Mouse (Mus musculus) CD4-positive helper T cell, adult 2 months (primary cell): ENCODE measurements around the gene Acyp1.
"Not testable (repeated sequence)": the region's sequence is repeated elsewhere in the genome, so short reads cannot be mapped to it uniquely, and the experiment has no call there.

Experiments used
- DNase-seq: peaks from one replicate; pipeline ENCODE4 v3.0.0-alpha.2; 2012; ENCODE audit warnings: low read depth, missing footprints, low spot score

The Acyp1 gene

GRCm38 (mm10) chr12:85284331-85284730 lies 3.9 kb downstream of the Acyp1 start:
- DNase-seq: no peak

DNA sequence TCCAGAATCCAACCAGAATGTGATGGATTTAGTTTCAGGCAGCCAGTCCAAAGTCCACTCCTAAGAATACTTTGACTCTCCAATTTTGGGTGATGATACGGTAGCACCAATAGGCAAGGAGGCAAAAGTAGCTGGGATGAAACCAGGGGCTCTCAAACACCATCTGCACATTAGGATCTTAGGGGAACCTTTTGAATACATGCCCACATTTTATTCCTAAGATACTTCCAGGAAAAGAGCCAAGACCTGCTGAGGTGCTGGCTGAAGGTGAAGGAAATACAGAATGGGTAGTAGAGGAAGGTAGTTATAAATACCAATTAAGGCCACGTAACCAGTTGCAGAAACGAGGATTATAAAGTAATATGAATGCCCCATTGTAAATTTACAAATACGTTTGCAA lies 6.5 kb downstream of the Acyp1 start:
- DNase-seq: not testable (repeated sequence)

GRCm38 (mm10) chr12:85280845-85281651 lies 7.2 kb downstream of the Acyp1 start:
- peak; percentile 17 for DNase-seq

GRCm38 (mm10) chr12:85280105-85280844 lies 8.0 kb downstream of the Acyp1 start:
- DNase-seq: peak; percentile 95

DNA sequence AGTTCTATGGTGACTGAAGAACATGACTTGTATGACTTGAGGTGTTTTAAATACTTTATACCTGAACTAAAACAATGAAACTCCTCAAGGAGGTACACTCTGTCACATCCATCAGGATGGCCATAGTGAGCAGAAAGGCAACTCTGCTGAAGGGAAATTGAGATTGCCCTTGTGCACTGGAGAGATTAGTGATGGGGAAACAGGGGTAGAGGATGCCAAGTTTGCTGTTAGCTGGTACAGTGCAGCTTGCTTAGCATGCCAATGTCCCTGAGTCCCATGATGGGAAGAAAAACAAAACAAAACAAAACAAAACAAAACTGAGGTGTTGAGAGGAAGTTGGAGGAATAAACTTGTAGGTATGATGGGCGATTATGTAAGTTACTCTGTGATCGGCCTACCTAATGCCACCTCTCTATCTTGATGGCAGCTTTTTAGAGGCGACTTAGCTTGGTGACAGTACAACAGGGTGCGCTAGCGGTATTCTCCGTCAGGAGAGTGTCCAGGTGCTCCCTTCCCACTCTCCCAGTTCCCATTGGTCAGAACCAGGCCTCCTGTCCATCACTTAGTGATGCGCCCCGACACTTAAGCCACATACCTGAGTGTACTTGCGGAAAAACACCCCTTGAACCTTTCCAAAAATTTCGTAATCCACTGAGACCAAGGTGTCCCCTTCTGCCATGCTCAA lies 8.7 kb downstream of the Acyp1 start:
- DNase-seq: no peak

- DNase-seq: peak; percentile 39
These were observed 9.3 kb downstream of the Acyp1 start for GRCm38 (mm10) chr12:85278919-85279318.

GRCm38 (mm10) chr12:85276273-85276672 lies 12.0 kb downstream of the Acyp1 start:
- no peak for DNase-seq

DNA sequence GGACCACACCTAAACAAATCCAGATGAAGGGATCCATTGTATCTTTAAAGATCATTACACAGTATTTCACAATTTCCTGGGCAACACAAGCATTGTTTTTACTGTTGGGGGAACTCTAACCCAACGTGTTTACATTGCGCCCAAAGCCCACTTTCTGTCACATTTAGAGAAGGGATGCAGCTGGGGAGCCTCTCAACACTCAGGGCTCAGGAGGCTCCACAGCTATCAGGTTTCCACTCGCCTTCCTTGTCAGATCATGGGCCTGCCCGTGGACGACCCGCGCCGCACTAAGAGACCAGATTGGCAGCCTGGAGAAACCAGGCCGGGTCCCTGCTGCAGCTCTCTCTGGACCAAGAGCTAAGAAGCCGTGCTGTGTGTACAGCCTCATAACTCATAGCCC lies 14.7 kb downstream of the Acyp1 start:
- no peak for DNase-seq

- DNase-seq: no peak
These were observed 16.4 kb downstream of the Acyp1 start for GRCm38 (mm10) chr12:85271843-85272206.

- DNase-seq: no peak
These were observed 17.0 kb downstream of the Acyp1 start for GRCm38 (mm10) chr12:85271132-85271842.

DNA sequence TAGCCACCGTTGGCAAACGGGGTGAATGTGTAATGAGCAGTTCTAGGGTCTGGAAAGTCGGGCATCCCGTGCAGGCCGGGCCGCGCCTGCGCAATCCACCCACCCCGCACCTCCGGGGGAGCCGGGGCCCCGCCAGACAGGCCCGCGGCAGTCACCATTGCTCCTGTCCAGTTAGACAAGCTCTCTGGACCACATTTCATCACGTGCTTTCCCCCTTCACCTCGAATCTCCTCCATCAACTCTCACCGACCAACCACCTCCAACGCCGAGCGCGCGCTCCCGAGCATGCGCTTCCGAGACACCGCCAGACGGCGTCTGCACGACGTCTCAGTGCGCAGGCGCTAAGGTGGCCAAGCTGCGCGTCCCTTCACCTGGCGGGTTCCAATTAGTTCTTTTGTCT lies 17.9 kb downstream of the Acyp1 start, which contains the start of gene Mlh3:
TSS of gene Mlh3 (minus strand) at position 281 of the 400 bp plus-strand sequence.
- DNase-seq: peak; percentile 90

- no peak for DNase-seq
These were observed 18.4 kb downstream of the Acyp1 start for GRCm38 (mm10) chr12:85269821-85270220.

DNA sequence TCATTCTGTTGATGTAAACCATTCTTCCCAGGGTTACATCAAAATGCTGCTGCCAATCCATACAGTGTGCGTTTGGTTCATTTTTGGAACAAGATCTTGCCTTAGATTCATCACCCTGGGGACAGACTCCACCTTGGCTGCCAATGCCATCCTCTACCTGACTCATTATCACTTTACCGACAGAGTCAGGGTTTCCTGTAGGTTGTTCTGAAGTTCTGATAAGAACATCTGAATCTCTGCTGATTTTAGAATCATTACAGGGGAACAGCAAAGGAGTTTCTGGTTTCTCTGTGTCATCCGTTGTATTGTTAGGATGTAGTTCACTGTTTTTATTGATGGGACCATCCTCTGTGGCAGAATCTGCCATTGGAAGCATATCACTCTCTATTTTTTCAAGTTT lies 22.0 kb downstream of the Acyp1 start:
- no peak for DNase-seq

DNA sequence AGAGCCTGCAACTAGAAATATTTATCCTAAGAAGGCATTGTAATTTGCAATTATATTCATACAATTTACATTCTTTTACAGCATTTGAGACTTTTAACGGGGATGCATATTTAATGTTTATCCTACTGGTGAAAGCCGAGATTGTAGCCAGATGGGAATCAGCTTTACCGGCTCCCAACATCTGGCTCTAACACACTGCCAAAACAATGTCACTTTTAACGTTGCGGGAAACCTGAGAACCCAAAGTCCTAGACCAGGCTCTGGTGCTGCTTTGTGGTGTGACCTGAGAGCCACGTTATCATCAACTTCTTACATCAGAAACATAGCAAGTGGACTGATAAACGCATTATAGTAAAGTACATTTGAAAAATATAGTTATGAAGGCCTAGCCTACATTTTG lies 23.3 kb downstream of the Acyp1 start:
- no peak for DNase-seq

DNA sequence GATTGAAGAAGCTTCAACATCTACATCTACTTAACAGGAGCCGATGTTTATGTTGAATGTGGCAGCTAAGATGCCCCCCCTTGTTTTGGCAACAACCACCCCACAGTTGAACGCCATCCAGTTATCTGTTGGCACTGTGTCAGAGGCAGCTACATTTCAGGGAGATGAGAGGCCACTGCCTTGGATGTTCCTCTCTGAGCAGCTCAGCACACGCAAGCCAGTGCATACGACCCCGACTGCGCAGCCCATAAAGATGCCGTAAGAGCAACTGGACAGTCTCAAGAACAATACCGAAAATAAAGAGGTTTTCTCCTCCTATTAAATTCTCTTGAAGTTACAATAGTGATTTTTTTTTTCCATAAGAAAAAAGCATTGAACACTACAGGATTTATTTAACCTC lies 23.7 kb downstream of the Acyp1 start:
- no peak for DNase-seq

DNA sequence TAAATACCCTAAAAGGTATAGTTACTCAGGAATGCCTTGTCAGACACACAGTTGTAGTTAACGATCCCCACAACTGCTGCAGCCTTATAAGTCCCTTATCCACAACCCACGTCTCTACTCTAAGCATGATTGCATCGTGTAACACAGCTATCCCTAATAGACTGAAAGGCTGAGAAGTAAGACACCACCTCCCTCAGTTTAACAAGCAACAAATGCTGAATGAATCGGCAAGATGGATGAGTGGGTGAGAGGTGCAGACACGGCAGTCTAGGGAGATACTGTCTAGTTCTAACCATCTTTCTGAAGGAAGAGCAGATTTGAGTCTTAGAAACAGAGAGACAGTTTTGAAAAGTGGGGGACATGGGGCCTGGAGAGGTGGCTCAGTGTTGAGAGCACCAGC lies 25.0 kb downstream of the Acyp1 start:
- DNase-seq: no peak

- DNase-seq: no peak
These were observed 25.7 kb downstream of the Acyp1 start for GRCm38 (mm10) chr12:85262489-85262888.

DNA sequence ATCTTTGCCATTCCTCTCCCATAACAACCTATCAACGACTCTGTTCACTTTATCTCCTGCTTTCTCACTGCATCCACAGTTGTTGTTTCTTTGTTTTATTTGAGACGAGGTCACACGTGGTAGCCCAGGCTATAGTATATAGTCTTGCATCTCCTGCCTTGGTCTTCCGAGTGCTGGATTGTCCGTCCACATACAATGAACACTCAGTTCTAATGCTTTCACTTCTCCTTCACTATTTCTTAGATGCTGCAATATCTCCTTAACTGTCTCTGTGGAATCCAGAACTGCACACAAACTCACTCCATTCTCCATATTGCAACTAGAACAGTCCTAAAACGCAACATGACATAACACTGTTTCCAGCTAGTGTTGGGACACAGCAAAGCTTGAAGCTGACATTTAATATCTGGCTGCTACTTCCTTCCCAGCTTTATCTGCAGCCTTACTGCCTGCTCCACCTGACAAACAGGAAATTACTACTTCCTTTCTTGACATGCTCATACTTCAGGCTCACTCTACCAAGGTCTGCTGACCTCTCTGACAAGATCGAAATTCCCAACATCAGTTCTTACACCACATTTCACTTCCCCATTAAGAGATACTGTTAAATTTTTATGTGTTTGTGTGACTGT lies 31.1 kb downstream of the Acyp1 start:
- peak; percentile 39 for DNase-seq

DNA sequence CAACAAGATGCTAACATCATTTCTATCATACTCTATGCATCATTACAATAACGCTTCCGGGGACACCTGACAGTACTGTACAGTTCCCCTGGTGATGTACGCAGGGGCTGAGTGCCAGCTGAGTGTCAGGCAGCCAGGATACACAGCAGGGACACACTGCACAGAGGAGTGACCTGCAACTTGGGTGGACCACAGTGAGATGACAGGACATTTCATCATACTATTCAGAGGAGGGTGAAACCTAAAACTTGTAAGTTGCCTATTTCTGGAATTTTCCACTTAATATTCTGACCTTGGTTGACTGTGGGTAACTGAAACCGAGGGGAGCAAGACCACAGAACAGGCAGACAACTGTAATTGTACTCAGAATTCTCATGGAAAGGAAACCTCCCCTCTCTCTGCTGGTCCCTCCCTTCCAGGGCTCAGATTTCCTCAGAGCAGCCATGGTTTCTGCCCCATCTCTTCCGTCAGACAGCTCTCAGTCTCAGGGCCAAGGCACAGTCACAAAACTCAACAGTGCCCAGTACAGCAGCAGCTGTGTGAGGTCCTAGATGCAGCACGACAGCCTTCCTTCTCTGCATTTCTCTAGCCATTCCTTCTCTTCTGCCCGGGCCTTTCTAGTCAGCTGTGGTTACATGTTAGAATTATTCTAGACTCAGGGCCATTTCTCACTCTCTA lies 32.0 kb downstream of the Acyp1 start:
- DNase-seq: no peak

DNA sequence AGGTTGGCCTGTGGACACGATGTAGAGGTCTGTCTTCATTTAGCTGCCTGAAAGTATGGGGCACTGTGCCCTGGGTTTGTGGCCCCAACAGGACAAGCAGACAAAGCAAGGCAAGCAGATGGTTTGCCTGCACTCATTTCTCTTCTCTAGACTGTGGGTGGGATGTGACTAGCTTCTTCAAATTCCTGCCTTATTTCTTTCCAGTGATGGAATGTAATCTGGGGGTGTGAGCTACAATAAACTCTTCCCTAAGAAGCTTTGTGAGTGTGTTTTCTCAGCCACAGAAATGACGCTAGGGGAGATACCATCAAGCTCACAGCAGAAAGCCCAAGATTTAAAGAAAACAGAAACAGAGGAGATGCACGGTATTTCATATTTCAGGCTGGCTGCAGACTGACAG lies 36.2 kb downstream of the Acyp1 start:
- DNase-seq: no peak

DNA sequence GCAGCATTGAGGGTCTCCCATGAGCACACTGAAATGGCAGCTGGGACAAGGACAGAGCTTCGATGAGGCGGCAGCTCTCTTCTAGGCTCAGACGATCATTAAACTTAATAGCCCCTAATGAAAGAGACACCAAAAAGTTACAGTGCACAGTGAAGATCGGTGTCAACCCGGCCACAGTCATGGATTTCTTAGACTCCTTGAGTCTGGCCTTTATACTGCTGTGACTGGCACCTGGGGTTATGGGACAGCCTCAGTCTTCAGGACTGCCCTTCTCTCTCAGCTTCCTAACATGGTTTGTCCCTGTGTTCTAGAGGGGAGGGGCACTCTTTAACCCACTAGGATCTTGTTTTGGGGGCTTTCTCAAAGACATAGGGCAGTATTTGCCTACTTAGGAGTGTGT lies 50.7 kb downstream of the Acyp1 start:
- DNase-seq: no peak
